Mouse (Mus musculus): ENCODE measurements around the gene Cys1. TPM values are rescaled to one million over a fixed set of nuclear protein-coding genes. Genes with fewer than 3 reads are reported as not detected.
"Not testable (repeated sequence)": the region's sequence is repeated elsewhere in the genome, so short reads cannot be mapped to it uniquely, and the experiment has no call there.

The Cys1 gene
- polyA plus RNA-seq, 1 experiment from 2014 or later = 1.0 TPM

DNA sequence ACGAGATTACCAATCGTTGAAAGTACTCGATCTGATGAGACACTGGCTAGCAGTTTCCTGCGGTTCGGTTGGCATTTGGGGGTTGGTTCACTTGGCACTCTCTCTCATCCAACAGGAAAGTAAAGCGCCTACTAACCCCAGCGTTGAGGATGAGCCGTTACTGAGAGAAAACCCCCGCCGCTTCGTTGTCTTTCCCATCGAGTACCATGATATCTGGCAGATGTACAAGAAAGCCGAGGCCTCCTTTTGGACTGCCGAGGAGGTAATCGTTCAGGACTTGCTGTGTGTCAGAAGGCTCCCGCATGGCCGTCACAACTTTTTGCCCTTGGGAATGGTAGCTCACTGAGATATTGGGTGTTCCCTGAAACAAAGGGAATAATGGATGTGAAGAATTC lies 27.2 kb upstream of the Cys1 start:
- H3K4me1 ChIP-seq (replicated peaks) = peaks cover 49% of the 10 kb centered on the region
- H3K9ac ChIP-seq (replicated peaks) = peak overlapping the region; percentile 86
- no peaks in the 10 kb centered on the region for H3K9me3 ChIP-seq
- H3K4me2 ChIP-seq (replicated peaks) = peak overlapping the region; percentile 81
- under 1% methylated on average over 17 of the region's 17 CpGs for WGBS
- ATAC-seq = no peak
- H3K36me3 ChIP-seq = peaks cover 15% of the 10 kb centered on the region; the same call in 1 of the 2 replicates
- peak overlapping the region; percentile 77 for H3K27ac ChIP-seq
- 0 out of 2 replicates have a peak, but pooled peaks cover 4% of the 10 kb centered on the region for H3K27me3 ChIP-seq
- H3K4me3 ChIP-seq (replicated peaks) = peak overlapping the region; percentile 87

DNA sequence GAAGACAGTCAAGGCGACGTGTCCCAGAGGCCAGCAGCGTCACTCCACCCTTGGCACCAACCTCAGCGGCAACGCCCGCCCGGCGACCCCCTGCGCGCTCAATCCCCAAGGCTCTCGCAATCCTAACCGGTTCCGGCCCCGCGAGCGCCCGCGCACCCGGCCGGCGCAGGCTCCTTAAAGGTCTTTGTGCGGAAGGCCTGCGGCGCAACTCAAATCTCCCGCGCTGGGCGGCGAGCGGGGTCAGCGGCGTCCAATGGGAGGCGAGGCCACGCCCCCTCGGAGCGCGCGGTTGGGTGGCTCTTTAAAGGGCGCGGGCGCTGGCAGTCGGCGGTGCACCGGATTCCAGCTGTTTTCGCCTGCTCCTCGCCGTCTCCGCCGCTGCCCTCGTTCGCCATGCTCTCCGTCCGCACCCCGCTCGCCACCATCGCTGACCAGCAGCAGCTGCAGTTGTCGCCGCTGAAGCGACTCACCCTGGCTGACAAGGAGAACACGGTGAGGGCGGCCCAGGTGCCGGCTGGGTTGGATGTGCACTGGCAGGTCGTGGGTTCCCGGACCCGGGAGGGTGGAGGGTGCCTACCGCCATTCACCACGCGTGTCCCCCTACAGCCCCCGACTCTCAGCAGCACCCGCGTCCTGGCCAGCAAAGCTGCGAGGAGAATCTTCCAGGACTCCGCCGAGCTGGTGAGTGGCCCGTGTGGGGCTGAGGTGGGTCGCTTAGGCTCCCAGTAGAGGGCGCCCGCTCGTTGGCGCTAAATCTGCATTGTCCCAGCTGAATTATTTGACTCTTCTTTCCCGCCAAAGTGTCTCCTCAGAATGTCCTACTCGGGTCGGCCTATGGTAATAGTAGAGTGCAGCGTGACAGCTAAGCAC lies 26.6 kb upstream of the Cys1 start, which contains the start of gene Rrm2:
Rrm2 (plus strand) TSS at position 288 of the 870 bp plus-strand sequence.
- H3K4me3 ChIP-seq (replicated peaks) = peak within 1 kb of the TSS; percentile 87
- peak within 1 kb of the TSS; percentile 77 for H3K27ac ChIP-seq
- H3K27me3 ChIP-seq = 0 out of 2 replicates have a peak, but pooled peaks cover 4% of the 10 kb centered on the region
- H3K4me2 ChIP-seq (replicated peaks) = peak within 1 kb of the TSS; percentile 81
- H3K9me3 ChIP-seq = no peaks in the 10 kb centered on the region
- peaks cover 49% of the 10 kb centered on the region for H3K4me1 ChIP-seq (replicated peaks)
- H3K36me3 ChIP-seq = peaks cover 15% of the 10 kb centered on the region; the same call in 1 of the 2 replicates
- under 1% methylated on average over 79 of the region's 83 CpGs for WGBS
- ATAC-seq = peak; percentile 92
- H3K9ac ChIP-seq (replicated peaks) = peak within 1 kb of the TSS; percentile 86

DNA sequence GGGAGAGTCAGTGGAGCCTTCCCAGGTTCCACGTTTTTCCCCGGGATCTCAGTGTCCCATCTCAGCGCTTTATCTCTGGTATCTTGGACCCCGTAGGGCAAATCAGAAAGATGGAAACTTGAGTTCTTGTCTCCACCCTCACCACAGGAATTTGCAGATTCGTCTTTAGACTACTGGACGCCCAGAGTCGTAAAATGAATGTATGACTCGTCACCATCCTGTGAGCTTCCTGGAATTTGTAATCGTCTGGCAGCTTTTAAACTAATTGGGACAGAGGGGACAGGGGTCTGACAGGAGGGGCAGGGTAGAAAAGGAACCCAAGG lies 25.8 kb upstream of the Cys1 start:
- peak overlapping the region; percentile 87 for H3K4me3 ChIP-seq (replicated peaks)
- H3K4me1 ChIP-seq (replicated peaks) = peaks cover 47% of the 10 kb centered on the region
- peak overlapping the region; percentile 86; the same call in 1 of the 2 replicates for H3K9ac ChIP-seq (replicated peaks)
- under 1% methylated on average over 9 of the region's 9 CpGs for WGBS
- H3K4me2 ChIP-seq (replicated peaks) = peak overlapping the region; percentile 81
- 0 out of 2 replicates have a peak, but pooled peaks cover 4% of the 10 kb centered on the region for H3K27me3 ChIP-seq
- H3K9me3 ChIP-seq = no peaks in the 10 kb centered on the region
- ATAC-seq = peak; percentile 7; the same call in 1 of the 2 replicates
- peaks cover 11% of the 10 kb centered on the region; the same call in 1 of the 2 replicates for H3K36me3 ChIP-seq
- H3K27ac ChIP-seq = no peak overlapping the region

DNA sequence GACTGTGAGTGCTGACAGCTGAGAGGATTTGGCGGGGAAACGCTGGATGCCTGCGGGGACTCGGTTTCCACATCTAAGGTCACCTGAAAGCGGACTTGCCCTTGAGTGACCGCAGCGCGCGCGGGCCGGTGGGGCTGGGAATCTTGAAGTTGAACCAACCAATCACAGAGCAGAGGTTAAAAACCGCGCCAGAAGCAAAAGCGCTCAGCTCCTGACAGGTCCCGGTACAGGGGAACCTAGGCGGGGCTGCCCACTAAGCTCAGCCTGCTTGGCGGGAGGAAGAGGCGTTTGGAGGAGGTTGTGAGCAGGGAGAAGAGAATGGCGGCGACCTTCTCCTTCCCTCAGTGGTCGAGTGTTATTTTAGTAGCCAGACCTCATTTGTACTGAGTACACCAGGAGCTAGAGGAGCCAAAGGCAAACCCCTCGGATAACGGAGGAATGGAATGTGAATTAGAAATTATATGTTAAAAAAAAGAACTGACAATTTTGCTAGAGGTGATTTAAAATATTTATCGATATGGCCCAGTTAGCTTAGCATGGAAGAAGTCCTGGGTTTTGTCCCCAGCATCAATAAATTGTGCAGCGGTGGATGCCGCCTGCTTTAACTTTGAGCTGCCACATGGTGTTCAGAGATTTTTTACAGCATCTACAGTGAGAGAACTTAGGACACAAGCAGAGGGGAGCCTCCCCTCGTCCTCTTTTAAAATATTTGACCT lies 25.3 kb upstream of the Cys1 start:
- H3K4me1 ChIP-seq (replicated peaks) = peaks cover 43% of the 10 kb centered on the region
- H3K27me3 ChIP-seq = 0 out of 2 replicates have a peak, but pooled peaks cover 4% of the 10 kb centered on the region
- under 1% methylated on average over 27 of the region's 27 CpGs for WGBS
- no peaks in the 10 kb centered on the region for H3K9me3 ChIP-seq
- no peak overlapping the region for H3K27ac ChIP-seq
- peak overlapping the region; percentile 81 for H3K4me2 ChIP-seq (replicated peaks)
- 0 out of 2 replicates have a peak, but pooled peaks cover 7% of the 10 kb centered on the region for H3K36me3 ChIP-seq
- peak overlapping the region; percentile 86; the same call in 1 of the 2 replicates for H3K9ac ChIP-seq (replicated peaks)
- ATAC-seq = no peak
- peak overlapping the region; percentile 87 for H3K4me3 ChIP-seq (replicated peaks)

DNA sequence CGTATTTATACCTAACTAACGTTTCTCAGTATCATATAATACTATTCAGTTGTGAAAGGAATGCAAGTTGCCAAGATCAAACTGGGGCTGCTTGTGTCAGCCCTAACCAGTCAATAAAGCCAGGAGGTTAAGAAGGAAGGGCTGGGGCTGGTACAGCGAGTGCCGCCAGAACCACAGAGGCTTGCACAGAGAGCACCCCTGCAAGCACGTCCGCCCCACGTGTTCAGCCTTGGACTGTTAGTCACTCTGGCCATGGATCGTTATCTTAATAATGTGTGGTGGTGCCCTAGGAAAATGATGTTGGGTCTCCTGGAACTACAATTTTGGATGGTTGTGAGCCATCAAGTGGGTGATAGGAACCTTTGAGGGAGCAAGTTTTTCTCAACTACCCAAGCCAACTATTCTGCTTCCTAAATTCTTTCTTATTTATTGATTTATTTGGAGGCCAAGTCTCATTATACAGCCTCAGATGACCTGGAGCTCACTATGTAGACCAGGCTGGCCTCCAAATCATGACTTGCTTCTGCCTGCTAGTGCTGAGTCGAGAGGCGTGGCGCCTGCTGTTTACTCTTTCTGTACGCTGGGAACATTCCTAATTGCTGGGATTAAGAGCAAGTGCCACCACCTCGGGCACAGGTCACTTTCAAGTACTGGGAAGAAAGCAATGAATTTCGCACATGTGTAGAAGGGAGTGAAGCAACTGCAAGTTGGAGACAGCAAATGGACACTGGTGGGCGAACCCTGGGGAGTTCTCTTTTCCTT lies 24.1 kb upstream of the Cys1 start:
- Histone ChIP-seq H3K36me3 (no peaks in the 10 kb centered on the region), H3K4me1 (replicated peaks) (peaks cover 33% of the 10 kb centered on the region), H3K9me3 (no peaks in the 10 kb centered on the region), H3K4me2 (replicated peaks) (no peak overlapping the region), H3K9ac (replicated peaks) (no peak overlapping the region), H3K27me3 (0 out of 2 replicates have a peak, but pooled peaks cover 4% of the 10 kb centered on the region), H3K4me3 (replicated peaks) (no peak overlapping the region), H3K27ac (no peak overlapping the region)
- no peak for ATAC-seq
- 84% methylated on average over 15 of the region's 15 CpGs for WGBS

DNA sequence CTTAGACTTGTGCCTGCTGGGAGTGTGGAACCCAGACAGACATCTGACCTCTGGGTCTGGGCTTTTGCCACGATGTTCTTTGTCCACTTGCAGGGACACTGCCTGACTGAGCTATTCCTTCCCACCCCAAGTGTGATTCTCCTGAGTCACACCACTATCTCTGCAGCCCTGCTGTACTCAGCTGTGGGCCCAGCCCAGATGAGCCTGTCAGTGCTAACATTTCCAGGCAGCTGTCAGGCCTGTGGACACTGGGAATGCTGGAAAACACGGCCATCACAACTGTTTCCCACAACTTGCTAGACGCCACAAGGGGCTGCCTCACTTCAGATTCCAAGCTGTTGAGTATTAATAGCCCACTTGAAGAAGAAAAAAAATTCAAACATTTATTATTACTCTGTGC lies 21.4 kb upstream of the Cys1 start:
- Histone ChIP-seq H3K9me3 (no peaks in the 10 kb centered on the region), H3K9ac (replicated peaks) (no peak overlapping the region), H3K27ac (no peak overlapping the region), H3K4me3 (replicated peaks) (no peak overlapping the region), H3K4me1 (replicated peaks) (peaks cover 16% of the 10 kb centered on the region), H3K36me3 (no peaks in the 10 kb centered on the region), H3K27me3 (0 out of 2 replicates have a peak, but pooled peaks cover 4% of the 10 kb centered on the region), H3K4me2 (replicated peaks) (no peak overlapping the region)
- 81% methylated on average over 3 of the region's 3 CpGs for WGBS
- ATAC-seq = no peak

DNA sequence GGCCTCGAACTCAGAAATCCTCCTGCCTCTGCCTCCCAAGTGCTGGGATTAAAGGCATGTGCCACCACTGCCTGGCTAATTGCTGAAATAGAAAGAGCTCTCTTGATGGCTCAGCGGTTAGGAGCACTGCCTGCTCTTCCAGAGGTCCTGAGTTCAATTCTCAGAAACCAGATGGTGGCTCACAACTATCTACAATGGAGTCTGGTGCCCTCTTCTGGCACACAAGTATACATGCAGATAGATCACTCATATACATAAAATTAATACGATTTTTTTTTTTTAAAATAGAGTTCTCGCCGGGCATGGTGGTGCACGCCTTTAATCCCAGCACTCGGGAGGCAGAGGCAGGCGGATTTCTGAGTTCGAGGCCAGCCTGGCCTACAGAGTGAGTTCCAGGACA lies 20.0 kb upstream of the Cys1 start:
- 88% methylated on average over 9 of the region's 9 CpGs for WGBS
- H3K27ac ChIP-seq; H3K9ac ChIP-seq (replicated peaks); ATAC-seq; H3K9me3 ChIP-seq; H3K4me2 ChIP-seq (replicated peaks); H3K27me3 ChIP-seq; H3K36me3 ChIP-seq; H3K4me1 ChIP-seq (replicated peaks); H3K4me3 ChIP-seq (replicated peaks): not testable (repeated sequence)

DNA sequence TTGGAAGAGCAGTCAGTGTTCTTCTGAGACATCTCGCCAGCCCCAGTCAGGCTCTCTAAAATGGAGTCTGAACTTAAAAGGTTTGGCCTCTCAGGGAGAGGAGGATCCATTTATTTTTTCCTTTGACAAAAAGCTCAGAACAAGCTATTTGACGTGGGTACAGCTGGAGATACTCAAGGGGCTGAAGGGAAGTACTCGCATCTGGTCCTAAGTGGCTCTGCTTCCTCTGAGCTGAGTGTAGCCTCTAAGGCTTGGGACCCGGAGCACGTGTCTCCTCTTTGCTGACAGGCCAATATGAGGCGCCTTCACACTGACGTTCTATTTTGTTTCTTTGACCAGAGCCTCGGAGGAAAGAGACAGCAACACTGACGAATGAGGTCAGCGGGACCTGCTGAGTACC lies 18.0 kb upstream of the Cys1 start:
- H3K4me3 ChIP-seq (replicated peaks) = no peak overlapping the region
- H3K4me1 ChIP-seq (replicated peaks) = no peaks in the 10 kb centered on the region
- ATAC-seq = no peak
- H3K27ac ChIP-seq = no peak overlapping the region
- H3K4me2 ChIP-seq (replicated peaks) = no peak overlapping the region
- no peaks in the 10 kb centered on the region for H3K36me3 ChIP-seq
- H3K27me3 ChIP-seq = no peaks in the 10 kb centered on the region
- no peaks in the 10 kb centered on the region for H3K9me3 ChIP-seq
- 81% methylated on average over 10 of the region's 10 CpGs for WGBS
- H3K9ac ChIP-seq (replicated peaks) = no peak overlapping the region

DNA sequence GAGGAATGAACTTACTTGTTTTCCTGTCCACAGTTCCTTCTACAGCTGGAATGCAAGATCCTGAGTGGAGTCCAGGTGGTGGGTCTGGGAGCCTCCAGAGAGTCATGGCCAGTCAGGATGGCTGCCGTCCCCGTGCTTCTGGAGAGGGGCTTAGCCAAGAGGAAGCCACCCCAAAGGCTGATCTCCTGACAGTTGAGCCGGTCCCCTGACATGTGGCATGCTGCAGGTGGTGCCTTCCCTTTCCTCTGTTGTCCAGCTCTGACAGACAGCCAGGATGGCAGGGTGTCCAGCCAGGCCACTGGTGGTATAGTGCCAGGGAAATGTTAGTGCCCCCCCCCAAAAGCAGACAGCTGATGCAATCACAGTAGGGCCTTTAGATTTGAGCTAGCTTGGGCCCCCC lies 16.9 kb upstream of the Cys1 start:
- 72% methylated on average over 3 of the region's 3 CpGs for WGBS

DNA sequence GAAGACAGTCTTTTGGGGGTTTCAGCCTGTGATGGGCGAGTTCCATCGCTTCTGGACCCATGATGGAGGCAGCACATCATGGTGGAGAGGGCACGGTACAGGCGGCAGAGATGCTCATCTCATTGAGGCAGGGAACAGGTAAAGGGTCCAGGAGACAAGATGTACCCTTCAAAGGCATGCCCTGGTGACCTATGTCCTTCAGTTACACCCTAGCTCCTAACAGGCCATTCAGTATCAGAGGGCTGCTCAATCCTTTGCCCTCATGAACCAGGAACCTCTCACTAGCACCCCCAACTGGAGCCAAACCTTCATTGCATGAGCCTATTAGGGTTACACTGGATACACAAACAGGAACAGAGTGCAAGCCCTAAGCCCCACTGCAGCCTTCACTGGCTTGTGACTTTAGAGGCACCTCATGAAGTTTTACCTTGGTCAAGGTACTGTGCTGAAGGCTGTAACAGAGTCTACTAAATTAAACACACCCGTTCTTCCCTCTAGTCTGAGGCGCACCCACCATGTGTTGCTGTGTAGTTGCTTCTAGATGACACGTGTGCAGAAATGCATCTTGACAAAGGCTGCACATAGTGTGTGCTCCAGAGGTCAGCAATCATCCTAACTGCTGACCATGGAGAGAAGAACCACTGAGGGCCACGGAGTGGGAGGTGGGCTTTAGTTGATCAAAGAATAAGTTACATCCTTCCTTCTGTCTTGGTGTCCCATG lies 16.0 kb upstream of the Cys1 start:
- H3K36me3 ChIP-seq = no peaks in the 10 kb centered on the region
- H3K9me3 ChIP-seq = no peaks in the 10 kb centered on the region
- no peak overlapping the region; the same call in 1 of the 2 replicates for H3K4me2 ChIP-seq (replicated peaks)
- 61% methylated on average over 8 of the region's 8 CpGs for WGBS
- no peak overlapping the region for H3K9ac ChIP-seq (replicated peaks)
- peak; percentile 55 for ATAC-seq
- no peaks in the 10 kb centered on the region for H3K27me3 ChIP-seq
- H3K27ac ChIP-seq = no peak overlapping the region
- no peak overlapping the region for H3K4me3 ChIP-seq (replicated peaks)
- H3K4me1 ChIP-seq (replicated peaks) = no peaks in the 10 kb centered on the region

More for the DNA sequence above, 16.9 kb upstream of the Cys1 start:
- Histone ChIP-seq H3K4me3 (replicated peaks) (no peak overlapping the region), H3K4me2 (replicated peaks) (no peak overlapping the region), H3K9ac (replicated peaks) (no peak overlapping the region), H3K27ac (no peak overlapping the region), H3K9me3 (no peaks in the 10 kb centered on the region), H3K36me3 (no peaks in the 10 kb centered on the region), H3K4me1 (replicated peaks) (no peaks in the 10 kb centered on the region), H3K27me3 (no peaks in the 10 kb centered on the region)
- ATAC-seq = no peak
